Mouse (Mus musculus) midbrain, embryonic 13.5 days (tissue): ENCODE results near the gene Map3k21. TPM values are rescaled to one million over a fixed set of nuclear protein-coding genes. Genes with fewer than 3 reads are reported as not detected.

Experiments used
- polyA plus RNA-seq: library from polyadenylated mRNA; unstranded; fragments of >200 nt; fragmentation: Nextera tagmentation; extraction: Ambion mirVana; gene quantifications from 2 replicates; pipeline ENCODE4 v1.2.1, GENCODE M21; 2015

Gene Map3k21
- polyA plus RNA-seq, 1 experiment from 2014 or later, result 0.16 TPM

Other genes with a start within 250 kb of the Map3k21 start
- gene Map10, start 240.6 kb upstream of the Map3k21 start, polyA plus RNA-seq, result 8.5 and 8.7 TPM in 2 replicates
- gene Ntpcr, start 180.5 kb upstream of the Map3k21 start, polyA plus RNA-seq, result 21.9 and 24.2 TPM in 2 replicates
- 3.6 and 3.8 TPM in 2 replicates for gene Pcnx2, start 12.1 kb upstream of the Map3k21 start, polyA plus RNA-seq
- gene Kcnk1, start 84.7 kb downstream of the Map3k21 start, polyA plus RNA-seq, result 6.8 and 8.2 TPM in 2 replicates